Mouse (Mus musculus): ENCODE data around the gene Olfr460. TPM values are rescaled to one million over a fixed set of nuclear protein-coding genes. Genes with fewer than 3 reads are reported as not detected.
"Not testable (repeated sequence)": the region's sequence is repeated elsewhere in the genome, so short reads cannot be mapped to it uniquely, and the experiment has no call there.

Gene Olfr460
- polyA plus RNA-seq (2015; fragmentation: Nextera tagmentation; extraction: Ambion mirVana): not detected in 2 replicates

GRCm38 (mm10) chr6:40569187-40569586 lies at the start of gene Olfr460:
Gene Olfr460, plus strand, starts transcription at chr6:40569487.
- WGBS: 87% methylated on average over 3 of the region's 3 CpGs
- no peak for ATAC-seq (replicated peaks; ENCODE audit: insufficient number of reproducible peaks, insufficient read depth, low FRiP score, low read depth)
- Histone ChIP-seq H3K36me3 (no peaks in the 10 kb centered on the region), H3K4me1 (replicated peaks) (no peaks in the 10 kb centered on the region), H3K27me3 (no peaks in the 10 kb centered on the region), H3K4me2 (no peak within 1 kb of the TSS), H3K9ac (no peak within 1 kb of the TSS), H3K9me3 (replicated peaks) (no peaks in the 10 kb centered on the region), H3K27ac (no peak within 1 kb of the TSS), H3K4me3 (no peak within 1 kb of the TSS)

GRCm38 (mm10) chr6:40544690-40545089 lies 24.6 kb upstream of the Olfr460 start:
- Histone ChIP-seq H3K27me3 (no peaks in the 10 kb centered on the region), H3K27ac (no peak overlapping the region), H3K9me3 (replicated peaks) (no peaks in the 10 kb centered on the region), H3K9ac (no peak overlapping the region), H3K4me2 (no peak overlapping the region), H3K36me3 (no peaks in the 10 kb centered on the region), H3K4me1 (replicated peaks) (no peaks in the 10 kb centered on the region), H3K4me3 (no peak overlapping the region)
- no peak for ATAC-seq (replicated peaks; ENCODE audit: insufficient number of reproducible peaks, insufficient read depth, low FRiP score, low read depth)
- WGBS: 78% methylated on average over 10 of the region's 10 CpGs

- 66% methylated on average over 2 of the region's 2 CpGs for WGBS
- H3K4me3 ChIP-seq: no peak within 1 kb of the TSS
- no peak for ATAC-seq (replicated peaks; ENCODE audit: insufficient number of reproducible peaks, insufficient read depth, low FRiP score, low read depth)
- no peaks in the 10 kb centered on the region for H3K27me3 ChIP-seq
- no peaks in the 10 kb centered on the region for H3K4me1 ChIP-seq (replicated peaks)
- no peak within 1 kb of the TSS for H3K27ac ChIP-seq
- H3K36me3 ChIP-seq: no peaks in the 10 kb centered on the region
- H3K4me2 ChIP-seq: no peak within 1 kb of the TSS
- no peak within 1 kb of the TSS for H3K9ac ChIP-seq
- no peaks in the 10 kb centered on the region for H3K9me3 ChIP-seq (replicated peaks)
These were observed 14.3 kb upstream of the Olfr460 start, which contains the start of gene Olfr461 for GRCm38 (mm10) chr6:40554950-40555349. Gene Olfr461, minus strand, starts transcription at chr6:40555050.

GRCm38 (mm10) chr6:40573618-40574017 lies 4.3 kb downstream of the Olfr460 start:
- no peaks in the 10 kb centered on the region for H3K27me3 ChIP-seq
- H3K4me3 ChIP-seq: no peak overlapping the region
- 52% methylated on average over 3 of the region's 3 CpGs for WGBS
- H3K36me3 ChIP-seq: no peaks in the 10 kb centered on the region
- no peak overlapping the region for H3K4me2 ChIP-seq
- H3K9ac ChIP-seq: no peak overlapping the region
- H3K27ac ChIP-seq: no peak overlapping the region
- no peaks in the 10 kb centered on the region for H3K9me3 ChIP-seq (replicated peaks)
- H3K4me1 ChIP-seq (replicated peaks): no peaks in the 10 kb centered on the region
- no peak for ATAC-seq (replicated peaks; ENCODE audit: insufficient number of reproducible peaks, insufficient read depth, low FRiP score, low read depth)

- Histone ChIP-seq H3K27ac (no peak overlapping the region), H3K4me1 (replicated peaks) (no peaks in the 10 kb centered on the region), H3K9me3 (replicated peaks) (no peaks in the 10 kb centered on the region), H3K36me3 (no peaks in the 10 kb centered on the region), H3K27me3 (no peaks in the 10 kb centered on the region), H3K4me2 (no peak overlapping the region), H3K4me3 (no peak overlapping the region), H3K9ac (no peak overlapping the region)
- 67% methylated on average over 1 of the region's 1 CpGs for WGBS
- no peak for ATAC-seq (replicated peaks; ENCODE audit: insufficient number of reproducible peaks, insufficient read depth, low FRiP score, low read depth)
These were observed 7.0 kb downstream of the Olfr460 start for GRCm38 (mm10) chr6:40576305-40576704.

- Histone ChIP-seq H3K27ac (no peak overlapping the region), H3K4me2 (no peak overlapping the region), H3K4me1 (replicated peaks) (no peaks in the 10 kb centered on the region), H3K9ac (no peak overlapping the region), H3K9me3 (replicated peaks) (no peaks in the 10 kb centered on the region), H3K36me3 (no peaks in the 10 kb centered on the region), H3K27me3 (no peaks in the 10 kb centered on the region), H3K4me3 (no peak overlapping the region)
- 73% methylated on average over 6 of the region's 6 CpGs for WGBS
- no peak for ATAC-seq (replicated peaks; ENCODE audit: insufficient number of reproducible peaks, insufficient read depth, low FRiP score, low read depth)
These were observed 15.0 kb downstream of the Olfr460 start for GRCm38 (mm10) chr6:40584336-40584735.

- Histone ChIP-seq H3K36me3 (no peaks in the 10 kb centered on the region), H3K9ac (no peak within 1 kb of the TSS), H3K4me2 (no peak within 1 kb of the TSS), H3K4me3 (no peak within 1 kb of the TSS), H3K4me1 (replicated peaks) (no peaks in the 10 kb centered on the region), H3K27ac (no peak within 1 kb of the TSS), H3K9me3 (replicated peaks) (no peaks in the 10 kb centered on the region), H3K27me3 (no peaks in the 10 kb centered on the region)
- WGBS: 52% methylated on average over 5 of the region's 5 CpGs
- no peak for ATAC-seq (replicated peaks; ENCODE audit: insufficient number of reproducible peaks, insufficient read depth, low FRiP score, low read depth)
These were observed 16.4 kb downstream of the Olfr460 start, which contains the start of gene Clec5a for GRCm38 (mm10) chr6:40585645-40586044. Gene Clec5a, minus strand, starts transcription at chr6:40585821.

GRCm38 (mm10) chr6:40588346-40588745 lies 19.1 kb downstream of the Olfr460 start:
- no peaks in the 10 kb centered on the region for H3K4me1 ChIP-seq (replicated peaks)
- no peak overlapping the region for H3K4me3 ChIP-seq
- H3K27me3 ChIP-seq: no peaks in the 10 kb centered on the region
- WGBS: 90% methylated on average over 2 of the region's 2 CpGs
- H3K9ac ChIP-seq: no peak overlapping the region
- H3K27ac ChIP-seq: no peak overlapping the region
- H3K9me3 ChIP-seq (replicated peaks): no peaks in the 10 kb centered on the region
- no peaks in the 10 kb centered on the region for H3K36me3 ChIP-seq
- no peak overlapping the region for H3K4me2 ChIP-seq
- no peak for ATAC-seq (replicated peaks; ENCODE audit: insufficient number of reproducible peaks, insufficient read depth, low FRiP score, low read depth)

GRCm38 (mm10) chr6:40594804-40595550 lies 25.7 kb downstream of the Olfr460 start:
- WGBS: 63% methylated on average over 3 of the region's 3 CpGs
- Histone ChIP-seq H3K36me3 (no peaks in the 10 kb centered on the region), H3K9me3 (replicated peaks) (no peaks in the 10 kb centered on the region), H3K27me3 (no peaks in the 10 kb centered on the region), H3K4me1 (replicated peaks) (no peaks in the 10 kb centered on the region), H3K27ac (no peak overlapping the region), H3K4me2 (no peak overlapping the region), H3K9ac (no peak overlapping the region), H3K4me3 (no peak overlapping the region)
- no peak for ATAC-seq (replicated peaks; ENCODE audit: insufficient number of reproducible peaks, insufficient read depth, low FRiP score, low read depth)

GRCm38 (mm10) chr6:40598546-40598945 lies 29.3 kb downstream of the Olfr460 start:
- WGBS: 26% methylated on average over 4 of the region's 4 CpGs
- not testable (repeated sequence) for ATAC-seq (replicated peaks; ENCODE audit: insufficient number of reproducible peaks, insufficient read depth, low FRiP score, low read depth)

GRCm38 (mm10) chr6:40607431-40607830 lies 38.1 kb downstream of the Olfr460 start:
- Histone ChIP-seq H3K4me1 (replicated peaks) (no peaks in the 10 kb centered on the region), H3K9me3 (replicated peaks) (no peaks in the 10 kb centered on the region), H3K27ac (no peak overlapping the region), H3K9ac (no peak overlapping the region), H3K27me3 (no peaks in the 10 kb centered on the region), H3K36me3 (no peaks in the 10 kb centered on the region), H3K4me3 (no peak overlapping the region), H3K4me2 (no peak overlapping the region)
- no peak for ATAC-seq (replicated peaks; ENCODE audit: insufficient number of reproducible peaks, insufficient read depth, low FRiP score, low read depth)

More at GRCm38 (mm10) chr6:40598546-40598945, 29.3 kb downstream of the Olfr460 start:
- not testable (repeated sequence) for H3K9ac ChIP-seq; H3K36me3 ChIP-seq; H3K27me3 ChIP-seq; H3K9me3 ChIP-seq (replicated peaks); H3K4me2 ChIP-seq; H3K4me3 ChIP-seq; H3K4me1 ChIP-seq (replicated peaks); H3K27ac ChIP-seq

GRCm38 (mm10) chr6:40610244-40610643 lies 41.0 kb downstream of the Olfr460 start:
- H3K9me3 ChIP-seq (replicated peaks): no peaks in the 10 kb centered on the region
- H3K4me1 ChIP-seq (replicated peaks): no peaks in the 10 kb centered on the region
- no peak for ATAC-seq (replicated peaks; ENCODE audit: insufficient number of reproducible peaks, insufficient read depth, low FRiP score, low read depth)
- 68% methylated on average over 8 of the region's 8 CpGs for WGBS
- H3K27me3 ChIP-seq: no peaks in the 10 kb centered on the region
- no peak overlapping the region for H3K4me2 ChIP-seq
- H3K9ac ChIP-seq: no peak overlapping the region
- H3K36me3 ChIP-seq: no peaks in the 10 kb centered on the region
- no peak overlapping the region for H3K4me3 ChIP-seq
- H3K27ac ChIP-seq: no peak overlapping the region
